Mouse (Mus musculus) ES-Bruce4 (cell line): ENCODE results near the gene Trib2.
A peak's percentile ranks its signal among the peaks of the same experiment; 100 is the strongest.

Source experiments
- CTCF ChIP-seq: IDR thresholded peaks from one replicate; pipeline ENCODE4 v1.8.1; 2011; ENCODE audit warnings: low read depth, low read length
- POLR2A ChIP-seq: IDR thresholded peaks from one replicate; pipeline ENCODE4 v1.8.1; 2011; ENCODE audit warnings: low read length; ENCODE audit not compliant: insufficient read depth

DNA sequence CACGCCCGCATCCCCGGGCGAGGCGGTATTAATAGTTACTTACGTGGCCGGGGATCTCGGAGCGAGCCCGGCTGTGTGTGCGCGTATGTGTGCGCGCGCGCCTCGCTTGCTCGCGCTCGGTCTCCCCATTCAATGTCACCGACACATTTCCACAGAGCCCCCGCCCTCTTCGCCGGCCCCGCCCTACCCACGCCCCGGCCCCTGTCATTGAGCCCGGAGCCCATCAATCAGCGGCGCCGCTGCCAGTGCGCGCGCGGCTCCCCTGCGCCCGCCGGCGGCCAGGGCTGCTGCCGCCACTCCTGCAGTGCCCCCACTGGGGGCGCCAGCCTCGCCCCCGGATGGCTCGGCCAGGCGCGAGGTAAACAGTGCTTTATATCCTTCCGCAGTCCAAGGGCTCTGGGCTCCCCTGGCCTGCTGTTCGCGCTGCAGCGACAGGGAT lies at the start of gene Trib2:
- TF ChIP-seq POLR2A, result no peak
- peak; percentile 34 for TF ChIP-seq CTCF
